Mouse (Mus musculus): ENCODE measurements around the gene Gm7970.
"Not testable (repeated sequence)": the region's sequence is repeated elsewhere in the genome, so short reads cannot be mapped to it uniquely, and the experiment has no call there.

The Gm7970 gene

GRCm38 (mm10) chr14:41555483-41555882 is at the start of gene Gm7970:
Gm7970 (minus strand) TSS chr14:41555583.
- not testable (repeated sequence) for DNase-seq

- DNase-seq: not testable (repeated sequence)
Measured at GRCm38 (mm10) chr14:41600935-41601334, 45.6 kb upstream of the Gm7970 start.

- not testable (repeated sequence) for DNase-seq
Measured at GRCm38 (mm10) chr14:41586346-41586745, 31.0 kb upstream of the Gm7970 start.

- not testable (repeated sequence) for DNase-seq
Measured at GRCm38 (mm10) chr14:41572911-41573310, 17.5 kb upstream of the Gm7970 start, which contains the start of gene 1700049E17Rik2. 1700049E17Rik2 (plus strand) TSS chr14:41573211.

GRCm38 (mm10) chr14:41524695-41525094 is 30.7 kb downstream of the Gm7970 start:
- not testable (repeated sequence) for DNase-seq

GRCm38 (mm10) chr14:41520683-41521082 is 34.7 kb downstream of the Gm7970 start:
- DNase-seq: not testable (repeated sequence)
